Mouse (Mus musculus) small intestine, adult 2 months (tissue): ENCODE data around the gene Gap43. TPM values are rescaled to one million over a fixed set of nuclear protein-coding genes. Genes with fewer than 3 reads are reported as not detected.
"Not testable (repeated sequence)": the region's sequence is repeated elsewhere in the genome, so short reads cannot be mapped to it uniquely, and the experiment has no call there.

ENCODE experiments used
- H3K27ac ChIP-seq: fragments of 200-500 bp; 2 replicates; pipeline ENCODE4 v1.5.1; 2012; ENCODE audit warnings: low read depth, low read length, control low read depth, inconsistent platforms; ENCODE audit not compliant: insufficient read depth
- H3K27me3 ChIP-seq: fragments of 200-500 bp; 2 replicates; pipeline ENCODE4 v1.6.1; 2012; ENCODE audit warnings: mild to moderate bottlenecking, moderate library complexity, low read length, inconsistent platforms; ENCODE audit not compliant: control insufficient read depth, insufficient read depth
- H3K36me3 ChIP-seq: fragments of 200-500 bp; 2 replicates; pipeline ENCODE4 v1.6.1; 2012; ENCODE audit warnings: mild to moderate bottlenecking, low read length, control low read depth, inconsistent platforms; ENCODE audit not compliant: control insufficient read depth, insufficient read depth
- H3K4me1 ChIP-seq: fragments of 200-500 bp; 2 replicates; pipeline ENCODE4 v1.6.1; 2012; ENCODE audit warnings: low read length, inconsistent platforms, mixed read lengths; ENCODE audit not compliant: control insufficient read depth, insufficient read depth, insufficient read length
- H3K4me3 ChIP-seq: fragments of 200-500 bp; 2 replicates; pipeline ENCODE4 v1.5.1; 2012; ENCODE audit warnings: low read depth, mild to moderate bottlenecking, control low read depth, inconsistent platforms, low read length, moderate library complexity
- CTCF ChIP-seq: fragments of 200-500 bp; IDR thresholded peaks from 2 replicates; pipeline ENCODE4 v1.5.1; 2012; ENCODE audit warnings: low read depth, mild to moderate bottlenecking, control low read depth, inconsistent platforms, low read length, moderate library complexity, mixed read lengths; ENCODE audit not compliant: insufficient replicate concordance, insufficient read length; ENCODE audit errors: extremely low read depth
- POLR2A ChIP-seq: fragments of 200-500 bp; IDR thresholded peaks from 2 replicates; pipeline ENCODE4 v1.6.1; 2012; ENCODE audit warnings: low read depth, mild to moderate bottlenecking, control low read depth, inconsistent platforms, low read length, moderate library complexity
- WGBS: fragments of 180-500 bp; shearing (Covaris S2); methylation state at CpG from one replicate; pipeline ENCODE4 v1.1.7; 2018; 5-methylcytosine and 5-hydroxymethylcytosine counted together
- polyA plus RNA-seq: library from polyadenylated mRNA; depleted of rRNA; stranded (reverse); fragments of >200 nt; gene quantifications from 2 replicates; pipeline ENCODE4 v1.2.3, GENCODE M21; 2012

Gap43 gene
- polyA plus RNA-seq, 1 experiment = 0.65 TPM

GRCm38 (mm10) chr16:42262935-42263542, 77.4 kb downstream of the Gap43 start:
- WGBS = 90% methylated on average over 5 of the region's 5 CpGs
- no peak for TF ChIP-seq POLR2A
- no peak for TF ChIP-seq CTCF
- no peaks in the 10 kb centered on the region for H3K36me3 ChIP-seq
- H3K4me1 ChIP-seq = no peaks in the 10 kb centered on the region
- no peak overlapping the region for H3K27ac ChIP-seq
- no peak overlapping the region for H3K4me3 ChIP-seq
- H3K27me3 ChIP-seq = no peaks in the 10 kb centered on the region

- WGBS = 77% methylated on average over 11 of the region's 11 CpGs
- no peaks in the 10 kb centered on the region for H3K4me1 ChIP-seq
- H3K4me3 ChIP-seq = no peak overlapping the region
- H3K27me3 ChIP-seq = no peaks in the 10 kb centered on the region
- no peaks in the 10 kb centered on the region for H3K36me3 ChIP-seq
- TF ChIP-seq CTCF (no peak), POLR2A (no peak)
- no peak overlapping the region for H3K27ac ChIP-seq
Measured at GRCm38 (mm10) chr16:42255693-42256092, 84.8 kb downstream of the Gap43 start.

GRCm38 (mm10) chr16:42255222-42255621, 85.2 kb downstream of the Gap43 start:
- Histone ChIP-seq H3K27me3 (no peaks in the 10 kb centered on the region), H3K27ac (no peak overlapping the region), H3K36me3 (no peaks in the 10 kb centered on the region), H3K4me3 (no peak overlapping the region), H3K4me1 (no peaks in the 10 kb centered on the region)
- no peak for TF ChIP-seq POLR2A
- TF ChIP-seq CTCF = no peak
- 71% methylated on average over 3 of the region's 3 CpGs for WGBS

GRCm38 (mm10) chr16:42252252-42252651, 88.2 kb downstream of the Gap43 start:
- Histone ChIP-seq H3K4me3 (no peak overlapping the region), H3K27me3 (no peaks in the 10 kb centered on the region), H3K4me1 (no peaks in the 10 kb centered on the region), H3K36me3 (no peaks in the 10 kb centered on the region), H3K27ac (no peak overlapping the region)
- no peak for TF ChIP-seq CTCF
- no peak for TF ChIP-seq POLR2A
- 68% methylated on average over 5 of the region's 5 CpGs for WGBS

GRCm38 (mm10) chr16:42244121-42244520, 96.3 kb downstream of the Gap43 start:
- WGBS = 83% methylated on average over 3 of the region's 3 CpGs

GRCm38 (mm10) chr16:42231306-42231705, 109.1 kb downstream of the Gap43 start:
- TF ChIP-seq POLR2A = no peak
- no peak for TF ChIP-seq CTCF
- Histone ChIP-seq H3K4me1 (no peaks in the 10 kb centered on the region), H3K27ac (no peak overlapping the region), H3K27me3 (no peaks in the 10 kb centered on the region), H3K4me3 (no peak overlapping the region), H3K36me3 (no peaks in the 10 kb centered on the region)
- 67% methylated on average over 4 of the region's 4 CpGs for WGBS

More at GRCm38 (mm10) chr16:42244121-42244520, 96.3 kb downstream of the Gap43 start:
- H3K4me3 ChIP-seq, H3K4me1 ChIP-seq, H3K36me3 ChIP-seq, H3K27me3 ChIP-seq, H3K27ac ChIP-seq: not testable (repeated sequence)
